Mouse (Mus musculus): ENCODE results near the gene Rdm1. TPM values are rescaled to one million over a fixed set of nuclear protein-coding genes. Genes with fewer than 3 reads are reported as not detected.
"Not testable (repeated sequence)": the region's sequence is repeated elsewhere in the genome, so short reads cannot be mapped to it uniquely, and the experiment has no call there.

The Rdm1 gene
- polyA plus RNA-seq, 1 experiment: 13.9 TPM

DNA sequence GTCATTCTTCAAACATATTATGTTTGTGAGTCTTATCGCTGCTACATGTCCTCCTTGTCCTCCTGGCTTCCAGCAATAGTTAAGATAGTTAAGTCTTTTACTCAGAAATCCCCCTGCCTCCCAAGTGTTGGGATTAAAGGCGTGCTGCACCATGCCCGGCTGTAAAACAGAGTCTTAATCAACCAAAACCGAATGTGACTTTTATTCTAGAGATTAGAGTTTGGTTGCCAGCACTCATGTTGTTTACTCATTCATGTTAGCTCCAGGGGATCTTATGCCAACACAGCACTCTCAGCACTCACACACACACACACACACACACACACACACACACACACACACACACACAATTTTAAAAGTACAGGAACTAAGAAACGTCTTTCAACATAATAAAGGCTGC is 15.9 kb downstream of the Rdm1 start:
- Histone ChIP-seq H3K27me3 (ENCODE audit: control insufficient read depth, insufficient read depth, low read length) (no peaks in the 10 kb centered on the region), H3K4me1 (ENCODE audit: control insufficient read depth, insufficient read depth, low read length) (no peaks in the 10 kb centered on the region; the same call in 1 of the 2 replicates), H3K4me3 (replicated peaks; ENCODE audit: insufficient read depth, low read depth, low read length) (no peak overlapping the region), H3K27ac (ENCODE audit: insufficient read depth, low read length) (no peak overlapping the region)
- no peak for DNase-seq
- 25% methylated on average over 5 of the region's 5 CpGs for WGBS
- TF ChIP-seq POLR2A (IDR thresholded peaks at IDR 0.05; ENCODE audit: borderline replicate concordance, insufficient read depth, low read length): no peak
- TF ChIP-seq CTCF (IDR thresholded peaks at IDR 0.05; ENCODE audit: borderline replicate concordance, insufficient read depth, low read depth, low read length): no peak

- no peak for DNase-seq
- H3K4me3 ChIP-seq (replicated peaks; ENCODE audit: insufficient read depth, low read depth, low read length): no peak overlapping the region
- 56% methylated on average over 3 of the region's 3 CpGs for WGBS
- H3K27me3 ChIP-seq (ENCODE audit: control insufficient read depth, insufficient read depth, low read length): no peaks in the 10 kb centered on the region
- TF ChIP-seq POLR2A (IDR thresholded peaks at IDR 0.05; ENCODE audit: borderline replicate concordance, insufficient read depth, low read length) (no peak), CTCF (IDR thresholded peaks at IDR 0.05; ENCODE audit: borderline replicate concordance, insufficient read depth, low read depth, low read length) (no peak)
- no peak overlapping the region for H3K27ac ChIP-seq (ENCODE audit: insufficient read depth, low read length)
- no peaks in the 10 kb centered on the region; the same call in 1 of the 2 replicates for H3K4me1 ChIP-seq (ENCODE audit: control insufficient read depth, insufficient read depth, low read length)
Observed at GRCm38 (mm10) chr11:101644591-101644990, 17.6 kb downstream of the Rdm1 start.

DNA sequence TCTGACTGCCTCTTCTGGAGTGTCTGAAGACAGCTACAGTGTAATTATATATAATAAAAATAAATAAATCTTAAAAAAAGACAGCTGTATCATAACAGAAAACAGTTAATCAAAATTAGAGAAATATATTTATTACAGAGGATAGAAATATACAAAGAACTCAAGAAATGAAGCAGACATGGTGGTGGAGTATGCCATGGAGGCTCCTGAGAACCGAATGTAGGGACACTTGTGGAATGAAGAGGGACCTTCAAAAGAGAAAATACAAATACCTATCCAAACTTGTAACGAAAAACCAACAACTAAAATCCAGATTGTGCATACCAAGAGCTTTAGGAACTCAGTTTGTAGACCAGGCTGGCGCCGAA is 18.0 kb downstream of the Rdm1 start:
- WGBS: 5% methylated on average over 4 of the region's 4 CpGs
- H3K4me3 ChIP-seq (replicated peaks; ENCODE audit: insufficient read depth, low read depth, low read length); H3K4me1 ChIP-seq (ENCODE audit: control insufficient read depth, insufficient read depth, low read length); H3K27ac ChIP-seq (ENCODE audit: insufficient read depth, low read length); H3K27me3 ChIP-seq (ENCODE audit: control insufficient read depth, insufficient read depth, low read length): not testable (repeated sequence)
- peak in 1 of 2 experiments; percentile 3 for DNase-seq

DNA sequence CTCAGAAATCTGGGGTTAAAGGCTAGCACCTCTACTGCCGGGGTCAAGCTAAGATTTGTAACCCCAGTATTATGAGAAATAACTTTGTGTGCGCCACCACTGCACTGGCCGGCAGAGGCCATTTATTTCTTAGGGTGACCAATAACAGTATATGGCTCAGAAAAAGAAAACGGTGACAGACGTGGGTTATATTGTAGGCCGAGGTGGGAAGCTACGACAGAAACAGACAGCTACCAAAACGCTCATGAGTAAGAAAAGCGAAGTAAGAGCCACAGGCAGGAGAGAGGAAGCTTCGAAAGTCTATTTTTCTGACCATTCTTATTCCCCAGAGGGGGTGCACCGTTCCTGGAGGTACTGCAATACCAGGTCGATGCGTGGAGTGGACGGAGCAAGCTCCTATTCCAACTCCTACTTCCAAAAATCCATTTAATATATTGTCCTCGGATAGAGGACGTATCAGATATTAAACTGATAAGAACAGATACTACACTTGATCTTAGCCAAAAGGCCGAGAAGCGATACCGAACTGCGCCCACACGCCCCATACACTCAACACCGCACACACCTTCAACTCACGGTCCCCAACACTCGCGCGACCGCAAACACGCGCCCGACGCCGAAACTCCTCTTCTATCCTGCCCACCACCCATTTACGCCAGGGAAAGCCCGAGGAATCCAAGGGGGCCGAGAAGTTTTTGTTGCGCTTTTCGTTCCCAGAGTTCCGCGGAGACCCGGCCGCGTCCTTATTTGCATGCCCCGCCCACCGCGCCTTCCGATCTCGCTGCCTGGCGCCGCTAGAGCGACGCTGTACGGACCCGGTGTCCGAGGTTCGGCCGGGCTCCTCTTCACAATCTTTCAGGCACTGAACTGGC is 18.7 kb downstream of the Rdm1 start:
- WGBS: under 1% methylated on average over 45 of the region's 56 CpGs
- TF ChIP-seq POLR2A (IDR thresholded peaks at IDR 0.05; ENCODE audit: borderline replicate concordance, insufficient read depth, low read length): peak; percentile 53; the same call in 1 of the 2 replicates
- not testable (repeated sequence) for H3K27me3 ChIP-seq (ENCODE audit: control insufficient read depth, insufficient read depth, low read length); H3K4me1 ChIP-seq (ENCODE audit: control insufficient read depth, insufficient read depth, low read length)
- Histone ChIP-seq H3K4me3 (replicated peaks; ENCODE audit: insufficient read depth, low read depth, low read length) (peak overlapping the region; percentile 62), H3K27ac (ENCODE audit: insufficient read depth, low read length) (peak overlapping the region; percentile 90)
- DNase-seq: peak; percentile 76 to 83

DNA sequence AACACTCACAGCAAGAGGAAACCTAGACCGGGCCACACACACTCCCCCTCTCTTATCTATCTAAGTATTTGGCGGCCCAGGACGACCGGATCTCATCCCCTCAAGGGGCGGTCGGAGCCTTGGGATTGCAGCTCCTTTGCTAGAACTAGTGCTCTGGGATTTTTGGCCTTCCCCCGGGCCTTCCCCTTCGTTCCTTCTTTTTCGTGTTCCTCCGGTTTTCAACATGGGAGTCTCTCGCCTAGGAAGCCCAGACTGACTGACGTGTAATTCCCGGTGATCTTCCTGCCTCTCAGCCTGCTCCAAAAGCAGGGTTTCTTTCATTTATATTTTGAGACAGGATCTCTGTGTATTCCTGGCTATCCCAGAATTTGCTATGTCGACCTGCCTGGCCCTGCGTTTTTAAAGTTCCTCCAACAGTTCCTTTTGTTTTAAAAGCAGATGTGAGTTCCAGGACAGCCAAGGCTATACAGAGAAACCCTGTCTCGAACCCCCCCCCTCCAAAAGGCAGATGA is 19.3 kb downstream of the Rdm1 start:
- H3K27me3 ChIP-seq (ENCODE audit: control insufficient read depth, insufficient read depth, low read length); DNase-seq; H3K4me1 ChIP-seq (ENCODE audit: control insufficient read depth, insufficient read depth, low read length): not testable (repeated sequence)
- H3K4me3 ChIP-seq (replicated peaks; ENCODE audit: insufficient read depth, low read depth, low read length): peak overlapping the region; percentile 17
- H3K27ac ChIP-seq (ENCODE audit: insufficient read depth, low read length): peak overlapping the region; percentile 90
- 9% methylated on average over 16 of the region's 16 CpGs for WGBS

GRCm38 (mm10) chr11:101647093-101647492 is 20.1 kb downstream of the Rdm1 start:
- H3K27ac ChIP-seq (ENCODE audit: insufficient read depth, low read length); H3K4me3 ChIP-seq (replicated peaks; ENCODE audit: insufficient read depth, low read depth, low read length); H3K4me1 ChIP-seq (ENCODE audit: control insufficient read depth, insufficient read depth, low read length); H3K27me3 ChIP-seq (ENCODE audit: control insufficient read depth, insufficient read depth, low read length); DNase-seq: not testable (repeated sequence)
- 92% methylated on average over 10 of the region's 10 CpGs for WGBS

GRCm38 (mm10) chr11:101656356-101656755 is 29.4 kb downstream of the Rdm1 start:
- Histone ChIP-seq H3K27ac (ENCODE audit: insufficient read depth, low read length) (no peak overlapping the region), H3K4me1 (ENCODE audit: control insufficient read depth, insufficient read depth, low read length) (no peaks in the 10 kb centered on the region), H3K4me3 (replicated peaks; ENCODE audit: insufficient read depth, low read depth, low read length) (no peak overlapping the region), H3K27me3 (ENCODE audit: control insufficient read depth, insufficient read depth, low read length) (no peaks in the 10 kb centered on the region; the same call in 1 of the 2 replicates)
- no peak for DNase-seq
- WGBS: 91% methylated on average over 4 of the region's 4 CpGs
- TF ChIP-seq POLR2A (IDR thresholded peaks at IDR 0.05; ENCODE audit: borderline replicate concordance, insufficient read depth, low read length) (no peak), CTCF (IDR thresholded peaks at IDR 0.05; ENCODE audit: borderline replicate concordance, insufficient read depth, low read depth, low read length) (no peak)

DNA sequence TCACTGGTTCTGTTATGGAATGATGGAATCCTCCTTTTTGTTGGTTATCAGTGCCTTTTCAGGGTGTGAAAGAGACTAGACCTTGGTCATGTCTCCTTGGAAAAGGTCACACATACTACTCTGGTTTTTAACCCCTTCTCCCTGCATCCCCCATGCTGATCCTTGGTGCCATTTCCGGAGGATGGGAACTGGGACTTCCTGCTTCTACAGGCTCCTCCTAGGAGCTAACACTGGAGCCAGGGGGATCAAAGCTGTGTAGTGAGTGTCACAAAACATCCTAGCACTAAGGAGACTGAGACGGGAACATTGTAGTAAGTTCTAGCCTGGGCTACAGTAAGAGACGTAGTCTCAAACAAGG is 30.5 kb downstream of the Rdm1 start:
- TF ChIP-seq CTCF (IDR thresholded peaks at IDR 0.05; ENCODE audit: borderline replicate concordance, insufficient read depth, low read depth, low read length) (no peak), POLR2A (IDR thresholded peaks at IDR 0.05; ENCODE audit: borderline replicate concordance, insufficient read depth, low read length) (no peak)
- Histone ChIP-seq H3K27me3 (ENCODE audit: control insufficient read depth, insufficient read depth, low read length) (no peaks in the 10 kb centered on the region; the same call in 1 of the 2 replicates), H3K27ac (ENCODE audit: insufficient read depth, low read length) (peak overlapping the region; percentile 100), H3K4me3 (replicated peaks; ENCODE audit: insufficient read depth, low read depth, low read length) (peak overlapping the region; percentile 27), H3K4me1 (ENCODE audit: control insufficient read depth, insufficient read depth, low read length) (no peaks in the 10 kb centered on the region)
- 5% methylated on average over 3 of the region's 3 CpGs for WGBS
- DNase-seq: no peak
